Mouse (Mus musculus): ENCODE measurements around the gene Slit1.

Gene Slit1

DNA sequence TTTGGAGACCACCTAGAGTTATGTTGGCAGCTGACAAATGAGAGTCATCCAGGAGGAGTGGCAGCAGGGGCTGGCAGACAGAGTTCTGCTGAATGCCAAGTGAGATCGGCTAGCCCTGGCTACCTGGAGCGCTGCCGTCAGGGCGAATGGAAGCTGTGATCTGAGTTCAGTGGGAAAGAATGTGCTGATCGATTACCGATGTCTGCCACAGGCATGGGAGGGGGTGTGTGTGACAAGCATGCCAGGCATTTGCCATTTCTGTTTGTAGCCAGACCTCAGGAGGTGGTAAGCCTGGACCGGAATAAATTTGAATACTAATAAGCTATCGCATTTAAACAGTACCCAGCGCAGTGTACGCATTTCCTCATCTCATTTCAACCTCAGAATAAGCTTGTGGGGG, 91.5 kb downstream of the Slit1 start:
- no peak for DNase-seq

DNA sequence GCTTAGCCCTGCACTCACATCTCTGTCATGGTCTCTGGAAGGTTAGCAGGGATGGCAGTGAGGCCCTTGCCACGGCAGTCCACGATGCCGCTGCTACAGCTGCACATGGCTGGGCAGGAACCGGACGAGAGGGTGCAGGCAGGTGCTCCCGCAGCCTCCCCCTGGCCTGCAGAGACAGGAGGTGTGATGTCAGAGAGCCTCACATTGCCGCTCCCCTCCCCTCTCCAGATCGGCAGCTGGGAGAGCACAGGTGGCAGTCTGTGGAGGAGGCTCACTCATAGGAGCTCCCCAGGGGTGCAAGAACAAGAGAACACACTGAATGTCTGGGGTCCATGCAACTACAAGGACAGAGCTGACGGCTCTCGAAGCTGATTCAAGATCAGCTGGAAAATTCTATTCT, 94.1 kb downstream of the Slit1 start:
- DNase-seq = no peak

- peak; percentile 83 for DNase-seq
These were observed 96.4 kb downstream of the Slit1 start for GRCm38 (mm10) chr19:41646947-41647631.

GRCm38 (mm10) chr19:41643010-41643409, 100.5 kb downstream of the Slit1 start:
- DNase-seq = no peak

- DNase-seq = no peak
These were observed 108.5 kb downstream of the Slit1 start for GRCm38 (mm10) chr19:41634999-41635398.

DNA sequence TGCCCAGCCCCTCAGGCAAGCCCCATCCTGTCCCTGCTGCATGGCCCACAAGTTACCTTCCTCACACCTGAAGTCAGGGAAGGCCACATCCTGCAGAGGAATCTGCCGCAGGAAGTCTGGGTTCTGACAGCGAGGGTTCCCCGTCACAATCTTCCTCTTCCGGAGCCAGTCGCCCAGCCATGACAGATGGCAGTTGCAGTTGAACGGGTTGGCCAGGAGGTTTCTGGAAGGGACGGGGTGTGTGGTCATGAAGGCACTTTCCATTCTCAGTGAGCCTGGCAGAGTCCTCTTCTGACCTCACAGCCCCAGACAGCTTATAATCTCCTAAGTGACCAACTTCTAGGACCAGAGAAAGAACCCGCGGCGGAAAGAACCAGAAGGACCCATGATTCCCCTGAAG, 109.4 kb downstream of the Slit1 start:
- DNase-seq = no peak

DNA sequence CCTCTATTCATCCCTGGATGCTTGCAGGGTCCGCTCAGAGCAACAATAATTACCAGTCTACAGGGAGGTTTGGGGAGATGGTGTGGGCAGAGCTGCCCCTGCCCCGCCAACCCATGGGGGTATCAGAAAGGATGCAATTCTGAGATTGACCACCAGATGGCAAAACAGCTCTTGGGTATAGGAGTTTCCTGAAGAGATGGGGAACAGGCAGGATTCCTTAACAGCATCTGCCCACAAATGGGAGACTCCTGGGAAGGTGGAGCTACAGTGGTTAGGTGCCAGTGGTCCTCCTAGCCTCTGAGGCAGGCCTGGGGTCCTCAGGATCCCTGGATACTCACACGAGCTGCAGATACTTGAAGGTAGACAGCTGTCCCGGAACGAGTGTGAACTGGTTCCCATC, 113.9 kb downstream of the Slit1 start:
- peak; percentile 59 for DNase-seq

DNA sequence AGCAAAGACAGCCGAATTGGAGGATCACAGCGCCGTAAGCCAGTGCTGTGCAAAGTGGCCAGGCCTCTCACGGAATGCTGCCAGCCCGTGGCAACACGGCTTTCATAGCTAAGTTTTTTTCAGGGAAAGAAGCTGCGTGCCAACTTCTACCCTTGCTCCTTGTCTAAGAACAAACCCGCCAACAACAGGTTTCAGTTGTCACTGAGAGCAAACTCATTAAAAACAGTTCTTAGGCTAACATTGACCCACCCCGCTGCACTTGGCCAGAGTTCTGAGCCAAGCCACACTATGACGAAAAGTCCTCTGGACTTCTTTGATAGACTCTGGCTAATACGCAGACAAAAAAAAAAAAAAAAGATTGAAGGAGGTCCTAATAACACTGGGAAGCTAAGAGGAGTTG, 114.5 kb downstream of the Slit1 start:
- no peak for DNase-seq

- no peak for DNase-seq
These were observed 122.9 kb downstream of the Slit1 start for GRCm38 (mm10) chr19:41620366-41621092.

- DNase-seq = no peak
These were observed 124.6 kb downstream of the Slit1 start for GRCm38 (mm10) chr19:41618771-41619385.

DNA sequence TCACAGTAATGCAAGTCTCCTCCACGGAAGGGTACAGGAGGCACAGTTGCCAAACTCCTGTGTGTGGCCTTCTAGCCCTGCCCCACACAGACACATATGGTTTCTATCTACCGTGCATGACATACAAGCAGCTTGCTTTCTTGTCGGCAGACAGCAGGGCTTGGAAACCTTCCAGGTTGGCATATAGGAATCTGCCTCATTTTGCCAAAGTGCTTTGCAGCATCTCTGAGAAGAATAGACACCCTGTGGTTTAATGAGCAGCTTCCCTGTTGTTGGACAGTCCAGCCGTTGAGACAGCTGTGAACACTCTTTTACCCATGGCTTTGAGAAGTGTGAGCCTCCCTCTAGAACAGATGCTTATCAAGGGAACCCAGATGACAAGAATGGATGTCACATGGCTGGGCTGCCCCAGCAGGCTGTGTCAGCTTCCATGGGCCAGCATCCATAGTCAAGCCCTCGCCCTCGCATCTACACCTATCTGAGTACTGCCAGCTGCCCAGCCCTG, 125.3 kb downstream of the Slit1 start:
- DNase-seq = no peak

DNA sequence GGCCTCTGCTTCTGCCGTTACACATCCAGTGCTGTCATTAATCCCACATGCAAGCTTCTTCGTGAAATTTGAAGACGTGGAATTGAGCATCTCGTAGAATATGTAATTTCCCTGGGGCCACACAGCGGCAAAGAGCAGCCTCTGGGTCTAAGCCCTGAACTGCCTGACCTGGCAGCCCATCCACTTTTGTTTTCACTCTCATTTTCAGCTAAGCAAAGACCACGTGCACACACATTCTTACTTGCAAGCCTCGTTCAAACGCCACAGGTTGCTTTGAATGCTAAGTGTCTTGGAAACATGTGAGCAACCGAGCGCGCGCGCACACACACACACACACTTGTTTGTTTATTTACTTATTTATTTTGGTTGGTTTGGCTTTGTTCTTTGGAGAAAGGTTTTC, 126.4 kb downstream of the Slit1 start:
- DNase-seq = no peak

- no peak for DNase-seq
These were observed 127.2 kb downstream of the Slit1 start for GRCm38 (mm10) chr19:41616274-41616673.

GRCm38 (mm10) chr19:41615606-41616224, 127.8 kb downstream of the Slit1 start:
- DNase-seq = no peak

GRCm38 (mm10) chr19:41613325-41614087, 130.0 kb downstream of the Slit1 start:
- DNase-seq = no peak

- DNase-seq = no peak
These were observed 131.8 kb downstream of the Slit1 start for GRCm38 (mm10) chr19:41611683-41612082.

DNA sequence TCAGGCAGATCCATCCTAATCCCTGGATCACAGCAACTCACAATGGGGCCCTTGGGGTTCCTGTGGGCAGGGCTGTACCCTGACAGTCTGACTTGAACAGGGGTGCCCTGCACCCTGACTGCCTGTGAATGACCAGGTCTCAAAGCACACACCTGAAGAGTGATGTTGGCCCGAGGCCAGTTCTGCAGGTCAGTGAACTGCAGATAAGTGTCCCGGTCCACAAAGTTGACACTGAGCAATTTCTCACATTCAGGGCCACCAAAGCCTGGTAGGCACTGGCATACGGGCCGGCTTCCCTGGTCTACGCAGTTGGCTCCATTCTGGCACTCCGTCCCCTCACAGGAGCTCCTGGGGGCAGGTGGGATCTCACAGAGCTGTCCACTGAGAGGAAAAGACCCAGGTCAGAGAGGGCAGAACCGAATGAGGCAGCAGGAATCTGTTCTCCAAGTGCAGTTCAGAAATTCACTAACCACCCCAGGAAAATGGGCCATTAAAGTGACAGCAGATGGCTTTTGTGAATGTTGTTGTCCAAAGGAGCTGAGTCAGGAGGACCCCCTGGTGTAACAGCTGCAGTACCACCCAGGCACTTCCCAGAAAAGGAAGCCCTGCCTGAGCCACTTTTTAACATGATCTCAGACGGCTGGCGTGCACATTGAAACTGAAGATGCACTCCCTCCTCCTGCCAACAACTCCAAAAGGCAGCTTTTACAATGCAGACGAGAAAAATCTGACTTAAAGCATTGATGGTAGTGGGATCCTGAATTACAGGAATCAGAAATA, 137.1 kb downstream of the Slit1 start:
- no peak for DNase-seq

DNA sequence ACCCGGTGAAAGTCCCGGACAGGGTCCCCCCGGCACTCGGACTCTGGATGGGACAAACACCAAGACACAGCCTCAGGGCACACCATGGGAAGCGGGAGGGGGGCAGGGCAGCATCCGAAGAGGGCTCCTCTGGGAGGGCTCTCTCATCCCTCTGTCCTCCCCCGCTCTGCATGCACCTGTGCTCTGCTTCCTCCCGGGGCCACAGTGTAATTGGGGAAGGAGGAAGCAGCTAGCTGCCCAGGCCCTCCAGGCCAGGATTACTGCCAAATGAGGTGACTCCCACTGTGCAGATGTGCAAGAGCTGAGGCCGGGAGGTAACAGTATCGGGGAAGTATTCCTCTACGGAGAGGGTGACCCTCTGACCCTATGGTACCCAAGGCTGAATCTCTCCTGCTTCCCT, 142.8 kb downstream of the Slit1 start:
- no peak for DNase-seq

- no peak for DNase-seq
These were observed 146.1 kb downstream of the Slit1 start for GRCm38 (mm10) chr19:41597170-41597894.

GRCm38 (mm10) chr19:41591808-41592207, 151.7 kb downstream of the Slit1 start:
- no peak for DNase-seq

- no peak for DNase-seq
These were observed 153.8 kb downstream of the Slit1 start for GRCm38 (mm10) chr19:41589681-41590080.
